Mouse (Mus musculus) neural tube, embryonic 12.5 days (tissue): Measurements from ENCODE around the gene Tmem116. TPM values are rescaled to one million over a fixed set of nuclear protein-coding genes. Genes with fewer than 3 reads are reported as not detected.

Experiments
- ATAC-seq: fragments of 200-750 bp; cut with Nextera tagmentation; 2 replicates; pipeline ENCODE4 v1.8.0; 2017; ENCODE audit warnings: low read depth, mild to moderate bottlenecking, moderate TSS enrichment, moderate library complexity; ENCODE audit not compliant: low FRiP score
- H3K27ac ChIP-seq: fragments of 300-500 bp; sonication (generic); 2 replicates; pipeline ENCODE4 v1.5.1; 2016
- H3K27me3 ChIP-seq: fragments of 300-500 bp; sonication (generic); replicated peaks from 2 replicates; pipeline ENCODE4 v1.6.1; 2016; ENCODE audit warnings: mild to moderate bottlenecking
- H3K36me3 ChIP-seq: fragments of 300-500 bp; sonication (generic); 2 replicates; pipeline ENCODE4 v1.6.1; 2016; ENCODE audit warnings: mild to moderate bottlenecking
- H3K4me1 ChIP-seq: fragments of 300-500 bp; sonication (generic); 2 replicates; pipeline ENCODE4 v1.6.1; 2016
- H3K4me2 ChIP-seq: fragments of 300-500 bp; sonication (generic); replicated peaks from 2 replicates; pipeline ENCODE4 v1.6.1; 2016; ENCODE audit warnings: mild to moderate bottlenecking
- H3K4me3 ChIP-seq: fragments of 300-500 bp; sonication (generic); 2 replicates; pipeline ENCODE4 v1.5.1; 2016
- H3K9ac ChIP-seq: fragments of 300-500 bp; sonication (generic); 2 replicates; pipeline ENCODE4 v1.6.1; 2016; ENCODE audit warnings: mild to moderate bottlenecking
- H3K9me3 ChIP-seq: fragments of 300-500 bp; sonication (generic); 2 replicates; pipeline ENCODE4 v1.6.1; 2016; ENCODE audit warnings: mild to moderate bottlenecking
- WGBS: fragments of 180-500 bp; shearing (Covaris S2); methylation state at CpG from one replicate; pipeline ENCODE4 v1.1.7; 2016; 5-methylcytosine and 5-hydroxymethylcytosine counted together
- polyA plus RNA-seq: library from polyadenylated mRNA; unstranded; fragments of >200 nt; fragmentation: Nextera tagmentation; extraction: Ambion mirVana; gene quantifications from 2 replicates; pipeline ENCODE4 v1.2.1, GENCODE M21; 2016

Tmem116 gene
- polyA plus RNA-seq, 1 experiment from 2014 or later, result 1.7 TPM

DNA sequence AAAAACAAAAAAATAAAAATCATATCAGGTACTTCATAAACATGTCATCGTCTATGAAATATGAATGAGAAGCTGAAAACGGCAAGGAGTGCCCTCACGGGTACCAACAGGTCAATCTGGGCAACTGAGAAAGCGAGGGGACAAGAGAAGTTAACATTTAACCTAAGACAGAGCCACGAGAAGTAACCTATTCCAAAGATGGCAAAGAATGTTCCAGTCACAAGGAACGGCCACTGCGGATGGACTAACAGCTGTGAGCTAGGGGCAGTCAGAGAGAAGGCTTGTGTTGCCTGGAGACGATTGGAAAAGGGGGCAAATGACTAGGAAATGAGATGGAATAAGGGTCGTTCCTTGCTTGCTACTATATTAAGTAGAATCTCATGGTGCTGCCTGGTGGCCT is 1.2 kb upstream of the Tmem116 start:
- 84% methylated on average over 9 of the region's 9 CpGs for WGBS
- H3K4me1 ChIP-seq, result peaks cover 14% of the 10 kb centered on the region
- H3K36me3 ChIP-seq, result peaks cover 43% of the 10 kb centered on the region
- H3K4me2 ChIP-seq, result peak overlapping the region; percentile 82
- H3K27ac ChIP-seq, result no peak overlapping the region
- H3K27me3 ChIP-seq, result no peaks in the 10 kb centered on the region
- H3K9me3 ChIP-seq, result no peaks in the 10 kb centered on the region
- H3K4me3 ChIP-seq, result no peak overlapping the region
- no peak for ATAC-seq
- H3K9ac ChIP-seq, result no peak overlapping the region

DNA sequence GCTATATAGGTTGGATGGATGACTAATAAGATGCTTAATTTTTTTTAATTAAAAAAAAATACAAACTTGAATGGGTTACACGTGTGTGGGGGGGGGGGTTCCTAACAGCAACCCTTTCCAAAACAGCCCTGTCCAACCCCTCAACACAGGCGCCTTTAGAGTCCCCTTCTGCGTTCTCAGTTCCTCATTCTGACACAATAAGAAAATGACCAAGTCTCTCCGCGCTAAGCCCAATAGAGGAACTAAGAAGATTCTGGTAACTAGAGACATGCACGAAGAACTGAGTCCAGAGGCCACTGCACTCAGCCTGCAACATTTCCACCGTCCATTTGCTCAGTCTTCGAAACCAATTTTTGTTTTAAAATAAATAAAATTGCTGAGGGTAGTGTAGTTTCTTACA is 490 bp upstream of the Tmem116 start:
- Histone ChIP-seq H3K27ac (no peak overlapping the region), H3K4me1 (peaks cover 14% of the 10 kb centered on the region), H3K4me2 (peak overlapping the region; percentile 82), H3K27me3 (no peaks in the 10 kb centered on the region), H3K4me3 (peak overlapping the region; percentile 84), H3K9me3 (no peaks in the 10 kb centered on the region), H3K9ac (peak overlapping the region; percentile 90), H3K36me3 (peaks cover 36% of the 10 kb centered on the region)
- WGBS, result 31% methylated on average over 8 of the region's 8 CpGs
- no peak for ATAC-seq

GRCm38 (mm10) chr5:121452026-121452869 is 555 bp downstream of the Tmem116 start, which contains the start of gene Erp29:
Gene Erp29 (minus strand): TSS chr5:121452506.
- peak within 1 kb of the TSS; percentile 90 for H3K9ac ChIP-seq
- H3K9me3 ChIP-seq, result no peaks in the 10 kb centered on the region
- under 1% methylated on average over 89 of the region's 97 CpGs for WGBS
- peak within 1 kb of the TSS; percentile 84 for H3K4me3 ChIP-seq
- peaks cover 26% of the 10 kb centered on the region for H3K36me3 ChIP-seq
- peak; percentile 84 for ATAC-seq
- peaks cover 14% of the 10 kb centered on the region for H3K4me1 ChIP-seq
- H3K4me2 ChIP-seq, result peak within 1 kb of the TSS; percentile 82
- no peaks in the 10 kb centered on the region for H3K27me3 ChIP-seq
- peak within 1 kb of the TSS; percentile 90 for H3K27ac ChIP-seq

GRCm38 (mm10) chr5:121452906-121453305 is 1.2 kb downstream of the Tmem116 start:
- Histone ChIP-seq H3K9ac (peak overlapping the region; percentile 90), H3K4me1 (peaks cover 14% of the 10 kb centered on the region), H3K36me3 (peaks cover 22% of the 10 kb centered on the region), H3K4me3 (peak overlapping the region; percentile 84), H3K27me3 (no peaks in the 10 kb centered on the region), H3K27ac (peak overlapping the region; percentile 88), H3K9me3 (no peaks in the 10 kb centered on the region), H3K4me2 (peak overlapping the region; percentile 82)
- no peak; the same call in 1 of the 2 replicates for ATAC-seq
- WGBS, result 9% methylated on average over 9 of the region's 9 CpGs

DNA sequence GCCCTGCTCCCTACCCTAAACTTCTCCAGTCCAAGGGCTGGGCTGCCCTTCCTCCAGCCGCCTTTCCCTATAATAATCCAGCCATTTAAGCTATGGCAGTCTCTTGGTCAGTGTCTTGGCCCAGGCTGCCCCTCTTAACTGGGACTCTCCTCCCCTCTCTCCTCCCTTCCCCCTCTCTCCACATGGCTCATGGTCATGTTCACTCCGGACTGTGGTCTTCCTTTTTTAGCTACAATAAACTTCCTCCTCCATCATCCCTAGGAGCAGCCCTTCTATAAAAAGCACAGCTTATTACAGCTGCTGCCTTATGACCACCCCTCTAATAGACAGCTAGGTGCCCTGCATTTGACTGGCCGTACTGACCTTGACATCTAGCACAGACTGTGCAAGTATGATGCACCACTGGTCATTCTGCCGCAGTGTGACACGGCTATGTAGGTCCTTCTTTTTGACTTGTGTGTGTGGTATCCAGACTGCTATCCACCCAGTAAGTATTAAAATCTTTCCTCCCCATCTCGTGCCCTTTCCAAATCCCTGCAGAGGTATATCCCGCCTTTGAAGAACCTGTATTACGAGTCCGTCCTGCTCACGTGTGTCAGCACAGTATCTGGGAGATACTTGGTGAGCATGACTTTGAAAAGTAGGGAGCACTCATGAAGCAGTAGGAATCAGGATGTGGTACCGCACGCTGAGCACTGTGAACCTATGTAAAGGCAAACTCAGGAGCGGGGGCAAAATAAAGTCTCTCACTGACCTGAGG is 2.2 kb downstream of the Tmem116 start:
- no peak overlapping the region for H3K4me3 ChIP-seq
- no peak overlapping the region for H3K9ac ChIP-seq
- H3K4me2 ChIP-seq, result 0 out of 2 replicates have a peak overlapping the region, but pooled peaks have one; percentile 82

GRCm38 (mm10) chr5:121454503-121454782 is 2.8 kb downstream of the Tmem116 start:
- 93% methylated on average over 3 of the region's 3 CpGs for WGBS

More for the DNA sequence above, 2.2 kb downstream of the Tmem116 start:
- Histone ChIP-seq H3K27ac (no peak overlapping the region), H3K4me1 (peaks cover 14% of the 10 kb centered on the region), H3K9me3 (no peaks in the 10 kb centered on the region), H3K36me3 (peaks cover 12% of the 10 kb centered on the region), H3K27me3 (no peaks in the 10 kb centered on the region)
- no peak for ATAC-seq
- WGBS, result 93% methylated on average over 13 of the region's 13 CpGs

DNA sequence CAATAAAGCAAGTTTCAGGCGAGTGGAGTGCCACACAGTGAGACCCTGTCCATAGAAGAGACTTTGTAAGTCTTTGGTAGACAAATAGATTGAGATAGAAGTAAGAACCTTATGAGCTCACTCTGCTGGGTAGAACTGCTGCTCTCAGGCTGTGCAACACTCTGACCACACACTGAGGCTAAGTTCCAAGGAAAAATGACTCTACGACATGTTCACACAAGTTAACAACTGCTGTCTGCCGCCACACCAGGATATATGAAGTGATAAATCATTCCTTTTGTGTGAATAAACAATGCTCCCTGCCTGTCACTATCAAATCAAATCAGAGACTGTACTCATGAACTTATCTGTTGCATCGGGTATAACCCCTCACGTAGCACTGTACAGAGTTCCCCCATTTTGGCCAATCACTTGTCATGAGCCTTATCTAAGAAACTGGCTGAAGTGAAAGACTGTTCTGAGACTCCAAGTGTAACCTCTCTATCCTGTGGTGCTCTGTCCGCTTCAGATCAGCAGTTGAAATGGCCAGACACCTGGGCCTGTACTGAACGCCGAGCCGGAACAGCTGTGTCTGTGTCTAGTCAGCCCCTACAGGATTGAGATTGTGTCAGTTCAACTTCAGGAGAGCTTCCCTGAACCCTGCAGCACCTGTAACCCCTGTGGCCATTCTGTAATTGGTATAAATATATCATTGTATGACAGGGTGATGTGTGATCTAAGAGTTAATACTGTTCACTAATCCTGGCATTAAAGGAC is 4.0 kb downstream of the Tmem116 start:
- H3K27me3 ChIP-seq, result no peaks in the 10 kb centered on the region
- H3K9ac ChIP-seq, result no peak overlapping the region
- no peak overlapping the region for H3K4me2 ChIP-seq
- no peak overlapping the region for H3K4me3 ChIP-seq
- WGBS, result 78% methylated on average over 9 of the region's 9 CpGs
- ATAC-seq, result no peak
- H3K4me1 ChIP-seq, result peaks cover 14% of the 10 kb centered on the region
- no peak overlapping the region for H3K27ac ChIP-seq
- no peaks in the 10 kb centered on the region for H3K36me3 ChIP-seq
- H3K9me3 ChIP-seq, result no peaks in the 10 kb centered on the region

More at GRCm38 (mm10) chr5:121454503-121454782, 2.8 kb downstream of the Tmem116 start:
- ATAC-seq, result no peak
- Histone ChIP-seq H3K4me2 (no peak overlapping the region), H3K27me3 (no peaks in the 10 kb centered on the region), H3K9ac (no peak overlapping the region), H3K4me3 (no peak overlapping the region), H3K9me3 (no peaks in the 10 kb centered on the region), H3K36me3 (peaks cover 7% of the 10 kb centered on the region), H3K4me1 (peaks cover 14% of the 10 kb centered on the region), H3K27ac (no peak overlapping the region)

GRCm38 (mm10) chr5:121461339-121462170 is 9.9 kb downstream of the Tmem116 start:
- H3K4me3 ChIP-seq, result no peak overlapping the region
- no peak overlapping the region for H3K9ac ChIP-seq
- H3K27me3 ChIP-seq, result no peaks in the 10 kb centered on the region
- no peak overlapping the region for H3K4me2 ChIP-seq
- H3K9me3 ChIP-seq, result no peaks in the 10 kb centered on the region
- no peak for ATAC-seq
- no peaks in the 10 kb centered on the region for H3K4me1 ChIP-seq
- 67% methylated on average over 4 of the region's 4 CpGs for WGBS
- H3K36me3 ChIP-seq, result no peaks in the 10 kb centered on the region
- no peak overlapping the region for H3K27ac ChIP-seq

DNA sequence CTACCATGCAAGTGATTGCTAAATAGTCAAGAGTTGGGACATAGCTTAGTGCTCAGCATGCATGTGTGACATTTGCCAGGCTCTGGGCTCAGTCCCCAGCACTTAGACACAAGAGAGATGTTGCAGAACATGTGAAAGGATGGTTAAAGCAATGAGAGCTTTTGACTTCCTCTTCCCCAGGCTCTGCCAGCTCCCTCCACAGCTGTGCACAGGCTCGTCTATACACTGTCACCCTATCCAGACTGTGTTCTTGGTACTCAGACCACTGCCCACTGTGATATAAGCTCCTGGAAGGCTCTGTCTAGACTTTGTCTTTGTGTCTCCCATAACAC is 10.4 kb downstream of the Tmem116 start:
- H3K4me1 ChIP-seq, result no peaks in the 10 kb centered on the region

DNA sequence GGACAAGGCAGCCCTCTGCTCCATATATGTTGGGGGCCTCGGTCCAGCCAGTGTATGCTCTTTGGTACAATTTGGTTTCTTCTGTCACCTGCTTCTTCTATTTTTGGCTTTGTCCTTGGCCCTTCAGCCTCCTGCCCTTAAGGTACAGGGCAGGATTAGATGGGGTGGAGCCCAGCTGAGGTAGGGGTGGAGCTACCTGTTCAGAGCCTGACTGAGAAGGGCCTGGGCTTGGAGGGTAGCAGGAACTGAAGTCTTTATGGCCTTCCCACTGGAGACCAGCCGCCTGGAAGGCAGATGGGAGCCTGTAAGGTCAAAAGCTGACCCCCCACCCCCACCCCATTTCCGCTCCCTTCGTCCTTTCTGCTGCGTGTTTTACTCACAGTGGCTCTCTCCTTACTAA is 11.3 kb downstream of the Tmem116 start:
- Histone ChIP-seq H3K36me3 (no peaks in the 10 kb centered on the region), H3K27me3 (no peaks in the 10 kb centered on the region)

More for the DNA sequence above, 10.4 kb downstream of the Tmem116 start:
- Histone ChIP-seq H3K4me2 (no peak overlapping the region), H3K9me3 (no peaks in the 10 kb centered on the region), H3K4me3 (no peak overlapping the region), H3K27ac (no peak overlapping the region), H3K27me3 (no peaks in the 10 kb centered on the region), H3K36me3 (no peaks in the 10 kb centered on the region), H3K9ac (no peak overlapping the region)
- no peak for ATAC-seq
- WGBS, result 47% methylated on average over 1 of the region's 1 CpGs

DNA sequence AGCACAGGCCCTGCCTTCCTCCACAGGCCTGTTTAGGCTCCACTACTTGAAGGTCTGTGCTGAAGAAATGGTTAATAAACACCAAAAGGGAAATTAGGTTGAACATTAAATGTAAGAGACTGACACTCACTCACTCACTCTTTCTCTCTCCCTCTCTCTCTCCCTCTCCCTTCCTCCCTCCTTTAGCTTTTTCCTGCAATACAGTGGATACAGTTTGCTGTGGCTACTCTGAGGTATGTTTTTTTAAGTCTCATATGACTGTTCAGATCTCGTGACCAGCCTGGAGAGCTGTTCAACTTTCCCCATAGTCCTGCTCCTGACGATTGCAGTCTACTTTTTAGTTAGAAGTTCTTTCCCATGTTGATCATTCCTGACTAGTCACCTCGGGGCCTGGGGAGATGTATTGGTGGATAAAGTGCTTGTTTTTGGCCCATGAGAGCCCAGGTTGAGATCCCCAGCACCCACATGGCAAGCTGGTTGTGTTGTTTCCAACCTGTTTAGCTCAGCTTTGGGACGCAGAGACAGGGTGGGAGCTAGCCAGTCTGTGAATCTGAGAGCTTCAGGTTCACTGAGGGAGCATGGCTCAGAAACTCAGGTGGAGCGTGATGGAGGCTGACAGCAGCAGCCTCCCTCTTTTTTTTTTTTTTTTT is 12.0 kb downstream of the Tmem116 start:
- Histone ChIP-seq H3K27me3 (no peaks in the 10 kb centered on the region), H3K4me3 (no peak overlapping the region), H3K4me2 (no peak overlapping the region), H3K36me3 (no peaks in the 10 kb centered on the region), H3K9me3 (no peaks in the 10 kb centered on the region), H3K27ac (no peak overlapping the region), H3K9ac (no peak overlapping the region), H3K4me1 (no peaks in the 10 kb centered on the region)
- WGBS, result 81% methylated on average over 5 of the region's 5 CpGs
- no peak for ATAC-seq

More for the DNA sequence above, 11.3 kb downstream of the Tmem116 start:
- no peaks in the 10 kb centered on the region for H3K4me1 ChIP-seq
- no peak for ATAC-seq
- 57% methylated on average over 5 of the region's 5 CpGs for whole genome bisulfite sequencing
- H3K4me2 ChIP-seq, result no peak overlapping the region
- H3K9ac ChIP-seq, result no peak overlapping the region
- H3K9me3 ChIP-seq, result no peaks in the 10 kb centered on the region
- H3K27ac ChIP-seq, result no peak overlapping the region
- H3K4me3 ChIP-seq, result no peak overlapping the region
